Mouse (Mus musculus): ENCODE measurements at regions not wholly inside any gene's neighbourhood (a gene's known extent, or its start where the extent isn't known, plus 50 kb on each side); places are given as distances from the start of the nearest gene placed in this dataset.

DNA sequence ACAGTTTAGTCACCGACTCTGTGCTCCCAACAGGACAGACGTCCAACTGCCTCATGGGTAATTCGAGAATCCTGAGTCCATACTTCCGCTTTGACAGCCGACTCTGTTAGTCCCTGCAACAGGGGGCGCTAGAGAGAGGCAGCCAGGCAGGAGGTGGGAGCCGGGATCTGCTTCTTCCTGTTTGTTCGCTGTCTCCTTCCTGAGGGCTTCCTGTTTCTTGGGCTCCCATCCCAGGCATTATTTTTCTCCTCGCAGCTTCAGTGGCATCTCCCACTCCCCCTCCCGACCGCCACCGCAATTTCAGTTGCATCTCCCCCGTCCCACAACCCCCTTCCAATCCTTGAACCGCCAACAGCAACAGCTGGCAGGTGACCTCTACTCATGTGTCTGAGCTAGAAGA is 211.1 kb downstream of the Xxylt1 start:
- DNase-seq (ENCODE audit: low spot score in 2 of 2) = no peak

DNA sequence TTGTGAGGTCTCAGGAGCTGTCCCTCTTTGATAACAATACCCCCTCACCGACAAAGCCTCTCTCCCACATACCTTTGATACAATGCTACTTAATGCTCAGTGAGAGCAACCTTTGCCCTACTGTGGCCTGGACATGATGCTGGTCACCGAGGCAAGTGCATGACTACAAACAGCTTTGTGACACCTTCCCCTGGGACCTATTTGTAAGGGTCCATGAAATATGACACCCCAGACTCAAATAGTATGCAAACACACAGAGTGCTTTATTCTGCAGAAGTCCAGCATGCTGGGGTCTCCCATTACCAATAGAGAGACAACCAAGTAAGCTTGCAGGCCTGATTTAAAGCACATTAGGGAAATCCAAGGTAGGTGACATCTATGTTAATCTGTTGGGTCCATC is 210.6 kb downstream of the Xxylt1 start:
- no peak for DNase-seq (ENCODE audit: low spot score in 2 of 2)

DNA sequence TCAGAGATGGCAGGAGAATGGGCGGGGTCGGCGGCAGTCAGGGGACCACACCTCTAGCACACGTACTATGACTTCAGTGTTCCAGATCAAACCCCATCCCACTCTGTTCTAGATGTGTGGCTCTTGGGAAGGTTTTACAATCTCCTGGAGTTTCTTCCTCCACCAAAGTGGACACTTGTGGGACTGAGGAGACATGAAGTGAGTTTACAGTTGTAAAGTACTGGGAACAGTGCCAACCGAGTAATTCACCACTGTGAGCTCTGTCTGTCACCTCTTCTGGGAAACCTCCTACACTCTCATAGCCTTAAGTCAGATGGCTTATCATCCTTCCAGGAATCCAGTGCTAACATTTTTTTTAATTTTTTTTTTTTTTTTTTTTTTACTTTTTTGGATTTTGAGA is 209.1 kb downstream of the Xxylt1 start:
- DNase-seq (ENCODE audit: low spot score in 2 of 2) = no peak

DNA sequence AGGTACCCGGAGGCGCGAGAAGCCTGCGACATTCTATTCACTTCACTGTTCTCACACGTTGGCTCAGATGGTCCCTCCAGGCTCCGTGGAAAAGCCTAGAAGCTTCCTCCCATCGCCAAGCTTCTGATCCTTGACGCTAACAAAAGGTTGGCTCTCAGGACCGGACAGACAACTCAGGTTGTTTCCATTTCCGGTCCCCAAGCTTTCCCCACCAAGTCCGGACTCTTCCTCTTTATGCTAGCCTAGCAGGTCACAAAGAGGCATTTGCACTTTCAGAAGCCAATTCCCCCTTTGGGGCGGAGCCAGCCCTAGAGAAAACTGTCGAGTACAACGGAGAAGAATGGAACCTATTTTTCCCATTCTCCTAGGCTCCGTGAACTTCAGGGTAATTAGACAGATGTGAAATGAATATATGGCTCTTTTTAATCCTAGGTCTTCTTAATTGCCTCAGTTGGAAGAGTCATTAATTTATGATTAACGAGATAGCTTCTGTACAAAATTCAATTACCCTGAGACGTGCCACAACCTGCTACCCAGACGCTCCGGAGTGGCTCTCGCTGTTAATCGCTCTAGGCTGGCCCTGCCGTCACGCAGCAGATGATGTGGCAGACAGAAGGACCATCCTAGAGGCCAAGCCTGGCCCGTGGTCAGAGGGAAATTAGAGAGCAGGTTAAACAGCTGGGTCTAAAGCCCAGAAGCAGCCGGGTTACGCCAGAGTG is 207.6 kb downstream of the Xxylt1 start:
- DNase-seq (ENCODE audit: low spot score in 2 of 2) = no peak

DNA sequence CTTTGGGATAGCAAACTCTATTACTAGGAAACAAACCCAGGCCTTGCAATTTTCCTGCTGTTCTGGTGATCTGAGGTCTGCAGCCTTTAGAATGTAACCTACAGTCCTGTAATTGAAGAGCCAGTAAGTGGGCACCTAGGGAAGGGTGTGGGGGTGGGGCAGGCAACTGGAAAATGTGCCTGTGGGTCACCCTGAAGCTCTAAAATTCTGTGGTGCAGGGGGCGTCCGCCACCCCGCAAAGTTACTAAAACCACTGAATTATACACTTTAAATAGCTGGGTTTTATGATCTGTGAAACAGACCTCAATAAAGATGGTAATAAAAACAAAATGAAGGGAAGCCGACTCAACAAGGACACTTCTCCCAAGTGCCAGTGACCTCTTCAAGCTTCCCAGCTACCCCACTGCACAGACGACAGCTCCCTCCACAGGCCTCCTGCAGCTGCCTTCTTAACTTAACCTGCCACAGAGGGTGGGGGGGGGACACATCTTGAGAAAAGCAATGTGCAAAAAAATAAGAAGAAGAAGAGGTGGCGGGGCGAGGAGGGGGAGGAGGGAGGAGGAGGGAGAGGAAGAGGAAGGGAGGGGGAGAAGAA is 205.9 kb downstream of the Xxylt1 start:
- DNase-seq (ENCODE audit: low spot score in 2 of 2) = no peak

DNA sequence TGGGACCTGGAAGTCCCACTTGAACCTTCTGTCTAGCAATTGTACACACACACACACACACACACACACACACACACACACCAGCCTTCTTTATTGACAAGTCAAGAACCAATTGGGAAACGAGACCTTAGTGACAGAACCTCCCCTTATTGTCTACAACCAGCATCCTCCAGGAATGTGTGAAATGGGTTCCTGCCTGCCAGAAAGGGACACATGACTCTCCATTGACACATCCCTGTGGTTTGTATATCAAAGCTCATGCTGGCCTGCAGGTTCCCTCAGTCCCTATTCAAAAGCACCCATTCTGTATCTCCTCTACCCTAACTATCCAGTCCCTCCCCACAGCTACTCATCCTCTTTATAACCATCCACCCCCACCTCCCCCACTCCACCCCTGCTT is 202.4 kb downstream of the Xxylt1 start:
- no peak for DNase-seq (ENCODE audit: low spot score in 2 of 2)

DNA sequence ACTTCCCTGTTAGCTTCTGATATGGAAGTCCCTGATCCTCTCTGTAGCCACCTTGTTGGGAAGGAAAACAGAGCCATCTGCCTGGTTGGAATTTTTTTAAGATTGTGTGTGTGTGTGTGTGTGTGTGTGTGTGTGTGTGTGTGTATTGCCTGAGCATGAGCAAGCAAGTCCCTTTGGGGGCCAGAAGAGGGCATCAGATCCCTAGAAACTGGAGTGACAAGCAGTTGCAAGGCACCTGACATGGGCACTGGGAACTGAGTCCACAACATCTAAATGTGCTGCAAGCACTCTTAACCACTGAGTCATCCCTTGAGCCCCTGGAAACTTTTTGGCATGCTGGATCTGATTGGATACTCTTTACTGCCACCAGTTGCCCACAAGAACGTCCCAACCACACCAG is 201.4 kb downstream of the Xxylt1 start:
- DNase-seq (ENCODE audit: low spot score in 2 of 2) = no peak

DNA sequence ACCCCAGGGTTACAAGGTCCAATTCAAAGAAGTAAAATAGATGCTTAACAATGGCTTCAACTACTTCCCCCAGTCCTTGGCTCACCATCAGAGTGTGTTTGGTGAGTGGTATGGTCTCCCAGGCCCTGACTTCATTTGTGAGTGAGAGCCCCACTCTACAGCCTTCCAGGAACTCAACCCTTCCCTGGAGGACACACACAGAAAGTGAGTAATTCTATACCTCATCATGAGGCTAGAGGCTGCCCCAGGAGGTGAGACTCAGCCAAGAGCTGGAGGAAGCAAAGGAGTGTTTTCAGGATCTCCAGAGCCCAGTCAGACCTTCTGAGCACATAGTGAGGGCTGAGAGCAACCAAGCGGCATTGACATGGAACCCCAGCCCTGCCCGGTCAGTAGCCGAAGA is 200.6 kb downstream of the Xxylt1 start:
- no peak for DNase-seq (ENCODE audit: low spot score in 2 of 2)

DNA sequence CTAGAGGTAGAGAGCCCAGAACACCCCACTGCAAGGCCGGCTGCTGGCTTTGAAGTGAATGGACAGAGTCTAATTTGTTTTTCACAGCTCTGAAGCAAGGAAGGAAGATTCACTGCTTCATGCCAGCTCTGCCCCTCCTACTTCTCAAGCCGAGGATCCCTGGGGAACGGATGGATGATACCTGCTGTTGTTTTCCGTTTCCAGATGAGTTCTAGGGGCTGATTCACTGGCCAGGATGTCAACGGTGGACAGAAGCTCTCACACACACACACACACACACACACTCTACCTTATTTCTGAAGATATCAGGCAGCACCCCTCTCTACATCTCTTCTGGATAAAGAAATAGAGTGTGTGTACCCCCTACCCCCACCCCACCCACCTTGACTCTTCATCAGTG is 200.0 kb downstream of the Xxylt1 start:
- DNase-seq (ENCODE audit: low spot score in 2 of 2) = no peak

DNA sequence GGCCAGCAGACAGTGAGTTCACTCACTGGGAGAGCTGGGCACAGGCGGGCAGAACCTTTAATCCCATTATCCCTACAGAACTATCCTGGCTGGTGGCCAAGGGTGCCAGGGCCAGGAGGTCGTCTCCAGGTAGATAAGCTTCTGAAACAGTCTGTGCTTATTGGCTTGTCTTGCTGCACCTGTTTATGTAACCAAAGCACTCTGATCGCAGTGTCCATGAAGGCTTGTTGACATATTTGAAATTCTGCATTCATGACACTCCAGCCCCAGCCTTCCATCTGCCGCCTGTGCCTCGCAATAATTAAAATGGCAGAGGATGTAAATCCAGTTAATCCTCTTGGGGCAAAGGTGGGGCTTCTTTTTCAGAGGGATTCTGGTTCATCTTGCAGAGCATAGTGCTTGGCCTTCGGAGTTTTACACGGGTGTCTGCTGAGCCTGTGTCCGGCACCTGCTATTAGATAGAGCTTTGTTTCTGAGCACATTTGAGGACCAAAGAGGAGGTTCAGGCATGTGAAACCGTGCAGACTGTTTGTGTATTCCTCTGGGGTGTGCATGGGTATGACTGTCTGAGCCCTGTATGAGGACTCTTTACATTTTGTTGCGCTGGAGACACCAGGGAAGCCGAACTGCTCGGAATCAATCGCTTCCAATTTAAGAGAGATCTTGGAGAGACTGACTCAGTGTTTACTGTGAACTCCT is 197.6 kb downstream of the Xxylt1 start:
- DNase-seq (ENCODE audit: low spot score in 2 of 2) = no peak

DNA sequence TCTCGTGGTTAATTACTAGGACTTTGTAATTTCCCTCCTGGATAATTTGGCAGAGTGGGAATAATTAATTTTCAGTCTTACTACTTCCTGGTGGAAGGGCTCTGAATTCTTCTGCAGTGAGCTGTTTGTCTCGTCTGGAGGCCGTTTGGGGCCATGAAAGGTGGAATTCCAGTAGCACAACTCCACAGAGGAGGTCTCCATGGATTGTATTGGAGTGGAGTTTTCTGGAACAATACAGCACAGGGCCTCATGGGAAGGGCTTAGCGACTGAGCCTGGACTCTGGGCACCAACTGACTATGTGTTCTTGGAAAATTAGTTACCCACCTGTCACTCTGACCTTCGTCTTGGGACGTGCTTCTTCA is 197.1 kb downstream of the Xxylt1 start:
- no peak for DNase-seq (ENCODE audit: low spot score in 2 of 2)

DNA sequence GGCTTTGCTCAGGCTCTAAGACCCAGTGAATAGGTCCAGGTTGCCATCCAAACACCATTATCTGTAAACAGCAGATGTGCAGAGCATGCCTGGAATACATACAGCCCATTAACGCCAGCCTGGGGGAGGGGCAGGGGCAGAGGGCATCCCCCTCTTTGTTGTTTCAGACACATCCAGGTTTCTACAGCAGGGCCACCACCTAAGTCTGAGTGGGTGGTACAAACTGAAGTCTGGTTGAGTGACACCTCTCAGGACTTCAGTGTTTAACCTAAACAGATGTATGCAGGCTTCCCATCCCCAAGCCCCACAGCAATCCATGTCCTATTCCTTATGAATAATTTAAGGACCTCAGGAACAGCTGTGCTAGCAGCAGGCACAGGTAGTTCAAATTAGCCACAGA is 194.2 kb downstream of the Xxylt1 start:
- no peak for DNase-seq (ENCODE audit: low spot score in 2 of 2)

DNA sequence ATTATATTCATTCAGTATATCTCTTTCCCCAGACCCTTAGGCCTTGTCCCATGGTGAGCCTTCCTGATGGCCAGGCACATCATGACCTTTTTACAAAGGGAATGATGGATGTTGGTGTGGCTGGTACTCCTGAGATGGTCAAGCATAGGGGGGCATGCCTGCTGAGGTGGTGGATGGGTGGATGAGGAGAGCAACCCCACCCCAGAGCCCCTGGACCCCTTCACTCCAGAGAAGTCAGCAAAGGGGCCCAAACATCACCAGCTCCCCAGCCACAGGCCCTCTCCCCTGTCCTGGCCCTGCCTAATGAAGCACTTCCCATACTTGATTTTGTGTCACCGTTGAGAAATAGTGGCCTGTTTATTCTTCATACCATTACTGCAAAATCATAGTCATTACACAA is 193.7 kb downstream of the Xxylt1 start:
- no peak for DNase-seq (ENCODE audit: low spot score in 2 of 2)

DNA sequence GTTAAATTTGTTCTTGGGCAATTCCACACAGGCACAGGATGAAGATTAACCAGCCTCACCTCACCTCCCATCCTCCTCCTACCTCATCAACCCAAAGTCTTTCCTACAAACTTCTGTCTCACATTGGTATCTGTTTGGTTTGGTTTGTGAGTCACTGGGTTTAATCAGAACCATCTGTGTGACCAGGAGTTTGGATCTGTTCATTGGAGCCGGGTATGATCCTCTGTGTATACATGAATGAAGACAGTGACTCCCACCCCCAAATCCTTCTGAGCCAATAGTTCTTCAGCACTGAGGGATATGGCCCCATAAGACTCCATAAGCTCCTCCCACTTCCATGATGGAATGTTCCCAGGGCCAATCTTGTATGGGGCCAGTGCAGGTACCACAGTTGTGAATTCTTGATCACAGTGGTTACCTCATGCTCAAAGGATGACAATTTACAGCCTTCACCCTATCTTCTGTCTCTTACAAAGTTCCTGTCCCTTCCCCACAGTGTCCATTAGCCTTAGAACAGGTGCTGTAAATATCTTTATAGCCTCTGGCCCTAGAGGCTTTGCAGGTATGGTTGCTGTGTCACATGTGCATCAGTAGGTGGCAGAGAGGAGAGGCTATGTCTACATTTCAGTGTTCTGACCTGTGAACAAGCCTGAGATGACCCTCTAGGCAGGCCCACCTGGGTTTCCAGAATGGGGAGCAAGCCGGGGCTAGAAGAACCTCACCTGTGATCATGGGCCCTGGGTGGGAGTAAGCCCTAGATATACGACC is 192.5 kb downstream of the Xxylt1 start:
- DNase-seq (ENCODE audit: low spot score in 2 of 2) = no peak

DNA sequence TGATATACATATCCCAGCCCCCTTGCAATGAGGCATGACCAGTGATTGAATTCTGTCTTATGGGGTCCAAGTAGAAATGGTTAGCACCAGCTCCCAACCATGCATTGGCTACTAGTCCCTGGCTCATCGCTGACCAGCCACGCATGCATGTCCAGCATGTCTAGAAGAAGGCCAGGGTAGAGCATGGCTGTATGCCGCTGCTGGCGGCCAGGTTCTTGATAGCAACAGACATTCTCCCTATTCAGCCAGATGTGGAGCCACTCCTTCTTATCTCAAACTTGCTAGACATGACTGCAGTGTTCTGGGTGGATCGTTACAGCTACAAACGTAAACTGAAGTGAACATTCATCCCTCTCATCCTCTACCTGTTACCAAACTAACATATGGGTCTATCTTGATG is 188.6 kb downstream of the Xxylt1 start:
- DNase-seq (ENCODE audit: low spot score in 2 of 2) = no peak

DNA sequence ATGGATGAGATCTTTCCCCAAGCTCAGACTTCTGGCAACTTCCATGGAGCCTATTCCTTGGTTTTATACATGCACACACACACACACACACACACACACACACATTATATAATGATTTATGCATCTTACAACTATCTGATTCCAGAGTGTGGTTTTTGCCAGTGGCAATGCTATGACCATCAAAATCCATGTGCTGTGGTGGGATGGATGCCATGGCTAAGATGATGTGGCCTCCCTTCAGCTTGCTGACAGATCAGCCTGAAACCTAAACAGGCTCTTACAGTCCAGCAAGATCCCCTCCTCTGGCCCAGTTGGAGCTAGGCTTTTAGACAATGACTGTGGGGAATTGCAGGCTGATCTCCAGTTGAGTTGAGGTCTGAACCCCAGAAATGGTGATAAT is 187.1 kb downstream of the Xxylt1 start:
- DNase-seq (ENCODE audit: low spot score in 2 of 2) = no peak

DNA sequence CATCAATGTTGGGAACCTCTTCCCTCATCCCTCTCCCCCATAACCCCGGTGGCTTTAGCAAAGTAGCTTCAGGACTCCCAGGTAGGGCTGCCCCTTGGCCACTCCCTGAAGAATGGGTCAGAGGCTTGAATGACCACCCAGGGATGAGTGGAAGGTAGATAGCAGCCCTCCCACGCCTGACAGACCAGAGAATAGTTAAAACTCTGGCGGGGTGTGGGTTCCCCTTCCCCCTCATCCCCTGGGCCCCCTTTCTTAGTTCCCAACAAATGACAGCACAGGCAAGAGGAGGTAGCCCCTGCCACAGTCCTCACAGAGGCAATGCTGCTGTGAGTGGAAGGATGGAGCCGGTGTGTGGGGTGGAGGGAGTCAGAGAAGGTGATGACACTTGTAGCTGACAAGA is 186.2 kb downstream of the Xxylt1 start:
- DNase-seq (ENCODE audit: low spot score in 2 of 2) = no peak

DNA sequence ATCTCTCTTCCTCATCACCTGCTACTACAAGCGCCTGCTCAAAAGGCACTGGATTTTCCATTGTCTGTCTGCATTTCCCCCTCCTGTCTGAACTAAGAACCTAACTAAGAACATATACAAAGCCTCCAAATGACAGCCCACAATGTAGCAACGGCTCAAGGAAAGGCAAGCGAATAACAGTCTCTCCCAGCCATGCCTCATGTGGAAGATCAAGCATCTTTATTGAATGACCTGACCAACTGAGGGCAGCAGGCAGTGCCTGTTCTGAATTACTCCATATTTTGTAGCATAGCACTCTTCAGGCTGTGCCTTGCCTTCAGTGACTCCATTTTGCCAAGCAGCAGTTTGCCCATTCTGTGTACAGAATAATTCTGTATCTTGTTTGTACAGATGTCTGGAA is 183.9 kb downstream of the Xxylt1 start:
- no peak for DNase-seq (ENCODE audit: low spot score in 2 of 2)

DNA sequence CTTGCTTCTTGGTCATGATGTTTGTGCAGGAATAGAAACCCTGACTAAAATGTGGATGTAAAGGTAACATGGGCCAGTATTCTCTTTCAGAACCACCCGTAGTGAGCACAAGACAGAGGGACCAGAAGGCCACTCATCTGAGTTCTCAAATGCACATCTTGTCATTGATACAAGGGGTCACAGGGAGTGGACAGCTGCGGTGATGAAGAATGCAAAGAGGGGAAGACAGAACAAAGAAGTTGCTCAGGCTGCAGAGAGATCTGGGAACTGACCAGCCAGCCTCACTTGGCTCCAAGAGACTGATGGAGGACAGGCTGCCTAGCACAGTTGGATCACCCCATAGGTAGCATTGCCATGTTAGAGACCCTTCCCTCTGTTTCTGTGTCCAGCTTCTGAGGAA is 181.1 kb downstream of the Xxylt1 start:
- no peak for DNase-seq (ENCODE audit: low spot score in 2 of 2)

DNA sequence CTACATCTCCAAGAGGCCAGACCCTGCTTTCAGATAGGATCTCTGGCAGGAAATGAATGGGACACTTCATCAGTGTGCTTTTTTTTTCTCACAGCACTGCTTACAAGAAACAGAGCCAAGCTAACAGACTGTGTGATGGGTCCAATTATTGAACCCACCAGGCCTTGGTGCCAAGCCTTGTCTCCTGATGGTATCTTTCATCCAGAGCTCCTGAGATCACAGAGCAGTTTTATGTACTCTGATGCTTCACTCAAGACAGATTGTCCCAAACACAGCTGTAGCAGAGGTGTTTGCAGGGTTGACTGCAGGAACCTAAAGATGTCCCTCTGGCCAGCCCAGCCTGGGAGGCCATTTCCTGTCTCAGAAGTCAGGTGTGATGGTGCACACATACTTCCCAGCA is 179.9 kb downstream of the Xxylt1 start:
- DNase-seq (ENCODE audit: low spot score in 2 of 2) = no peak
